Mouse (Mus musculus): ENCODE results near the gene Fzd9.
"Not testable (repeated sequence)": the region's sequence is repeated elsewhere in the genome, so short reads cannot be mapped to it uniquely, and the experiment has no call there.

The Fzd9 gene

GRCm38 (mm10) chr5:135248956-135249676, 1.9 kb downstream of the Fzd9 start:
- DNase-seq: peak; percentile 54 to 66

GRCm38 (mm10) chr5:135247337-135247736, 3.7 kb downstream of the Fzd9 start:
- no peak for DNase-seq

- DNase-seq: no peak
Measured at GRCm38 (mm10) chr5:135246531-135246930, 4.5 kb downstream of the Fzd9 start.

- DNase-seq: peak in 1 of 2 experiments; percentile 37
Measured at GRCm38 (mm10) chr5:135243166-135243565, 7.9 kb downstream of the Fzd9 start.

GRCm38 (mm10) chr5:135242608-135243007, 8.4 kb downstream of the Fzd9 start:
- peak; percentile 31 to 52 for DNase-seq

GRCm38 (mm10) chr5:135242136-135242535, 8.9 kb downstream of the Fzd9 start:
- no peak for DNase-seq

- DNase-seq: no peak
Measured at GRCm38 (mm10) chr5:135241474-135241873, 9.6 kb downstream of the Fzd9 start.

- no peak for DNase-seq
Measured at GRCm38 (mm10) chr5:135238832-135239231, 12.2 kb downstream of the Fzd9 start.

GRCm38 (mm10) chr5:135236571-135236970, 14.5 kb downstream of the Fzd9 start:
- DNase-seq: peak; percentile 80 to 84

GRCm38 (mm10) chr5:135233166-135233920, 17.7 kb downstream of the Fzd9 start:
- DNase-seq: no peak

GRCm38 (mm10) chr5:135230186-135230585, 20.8 kb downstream of the Fzd9 start:
- DNase-seq: no peak

GRCm38 (mm10) chr5:135225879-135226278, 25.2 kb downstream of the Fzd9 start:
- DNase-seq: not testable (repeated sequence)

- no peak for DNase-seq
Measured at GRCm38 (mm10) chr5:135224169-135224568, 26.9 kb downstream of the Fzd9 start.

- no peak for DNase-seq
Measured at GRCm38 (mm10) chr5:135222066-135222465, 29.0 kb downstream of the Fzd9 start.

- no peak for DNase-seq
Measured at GRCm38 (mm10) chr5:135220941-135221340, 30.1 kb downstream of the Fzd9 start.

GRCm38 (mm10) chr5:135216871-135217270, 34.2 kb downstream of the Fzd9 start:
- peak; percentile 39 to 48 for DNase-seq

GRCm38 (mm10) chr5:135208197-135208596, 42.8 kb downstream of the Fzd9 start:
- DNase-seq: peak in 1 of 2 experiments; percentile 15

GRCm38 (mm10) chr5:135202763-135203162, 48.3 kb downstream of the Fzd9 start:
- no peak for DNase-seq

Measured in cerebellum, postnatal 10 days (tissue).